Mouse (Mus musculus) erythroblast, adult 5-6 weeks (primary cell): Measurements from ENCODE around the gene Helz. TPM values are rescaled to one million over a fixed set of nuclear protein-coding genes. Genes with fewer than 3 reads are reported as not detected.

Source experiments
- ATAC-seq: replicated peaks from 2 replicates; pipeline ENCODE4 v1.8.0; 2016; ENCODE audit warnings: moderate number of reproducible peaks, mild to moderate bottlenecking, moderate TSS enrichment, inconsistent platforms; ENCODE audit not compliant: poor library complexity, low FRiP score, severe bottlenecking
- total RNA-seq, 2 experiments: library from RNA; stranded (forward) in 1 of 2; stranded (reverse) in 1 of 2; fragments of 150-400 nt in 1 of 2; fragments of 200-764, 138-1000 nt in 1 of 2; gene quantifications; 2 replicates each; pipeline versions ENCODE4 v1.2.3 to v1.2.4; 2015 to 2017; ENCODE audit warnings: low replicate concordance in 2 of 2

Helz gene
- total RNA-seq, 2 experiments from 2014 or later, result 7.1 to 7.8 TPM

- ATAC-seq, result no peak
Measured at GRCm38 (mm10) chr11:107597381-107597780, 49.7 kb downstream of the Helz start.

- no peak for ATAC-seq
Measured at GRCm38 (mm10) chr11:107605694-107606093, 58.0 kb downstream of the Helz start.

GRCm38 (mm10) chr11:107613906-107614305 lies 66.2 kb downstream of the Helz start:
- ATAC-seq, result no peak

GRCm38 (mm10) chr11:107615696-107616095 lies 68.0 kb downstream of the Helz start:
- no peak for ATAC-seq

GRCm38 (mm10) chr11:107617976-107618375 lies 70.2 kb downstream of the Helz start:
- no peak for ATAC-seq

GRCm38 (mm10) chr11:107624661-107625060 lies 76.9 kb downstream of the Helz start:
- ATAC-seq, result no peak

GRCm38 (mm10) chr11:107625746-107626145 lies 78.0 kb downstream of the Helz start:
- ATAC-seq, result no peak

GRCm38 (mm10) chr11:107629504-107629903 lies 81.8 kb downstream of the Helz start:
- ATAC-seq, result no peak

- ATAC-seq, result no peak
Measured at GRCm38 (mm10) chr11:107629951-107630350, 82.2 kb downstream of the Helz start.

GRCm38 (mm10) chr11:107631124-107631523 lies 83.4 kb downstream of the Helz start:
- no peak for ATAC-seq

GRCm38 (mm10) chr11:107633563-107634146 lies 85.9 kb downstream of the Helz start:
- ATAC-seq, result no peak

GRCm38 (mm10) chr11:107638137-107638536 lies 90.4 kb downstream of the Helz start:
- ATAC-seq, result no peak

GRCm38 (mm10) chr11:107639657-107640056 lies 91.9 kb downstream of the Helz start:
- ATAC-seq, result no peak

GRCm38 (mm10) chr11:107644461-107644860 lies 96.7 kb downstream of the Helz start:
- no peak for ATAC-seq

- ATAC-seq, result no peak
Measured at GRCm38 (mm10) chr11:107647330-107647729, 99.6 kb downstream of the Helz start.

GRCm38 (mm10) chr11:107648668-107649067 lies 100.9 kb downstream of the Helz start:
- ATAC-seq, result no peak

GRCm38 (mm10) chr11:107649458-107649857 lies 101.7 kb downstream of the Helz start:
- no peak for ATAC-seq

GRCm38 (mm10) chr11:107650422-107651051 lies 102.8 kb downstream of the Helz start:
- no peak for ATAC-seq

GRCm38 (mm10) chr11:107651391-107651790 lies 103.7 kb downstream of the Helz start:
- no peak for ATAC-seq

GRCm38 (mm10) chr11:107652137-107652536 lies 104.4 kb downstream of the Helz start:
- ATAC-seq, result no peak

- ATAC-seq, result no peak
Measured at GRCm38 (mm10) chr11:107655538-107655937, 107.8 kb downstream of the Helz start.

- ATAC-seq, result no peak
Measured at GRCm38 (mm10) chr11:107657117-107657516, 109.4 kb downstream of the Helz start.
